Mouse (Mus musculus): ENCODE measurements around the gene Cox5a. TPM values are rescaled to one million over a fixed set of nuclear protein-coding genes. Genes with fewer than 3 reads are reported as not detected.

The Cox5a gene
- polyA plus RNA-seq, 3 experiments from 2014 or later, result 223 to 469 (median 223) TPM

GRCm38 (mm10) chr9:57526435-57526834 lies 5.4 kb downstream of the Cox5a start:
- ATAC-seq, result no peak

GRCm38 (mm10) chr9:57531946-57532345 lies 10.9 kb downstream of the Cox5a start:
- no peak for ATAC-seq

DNA sequence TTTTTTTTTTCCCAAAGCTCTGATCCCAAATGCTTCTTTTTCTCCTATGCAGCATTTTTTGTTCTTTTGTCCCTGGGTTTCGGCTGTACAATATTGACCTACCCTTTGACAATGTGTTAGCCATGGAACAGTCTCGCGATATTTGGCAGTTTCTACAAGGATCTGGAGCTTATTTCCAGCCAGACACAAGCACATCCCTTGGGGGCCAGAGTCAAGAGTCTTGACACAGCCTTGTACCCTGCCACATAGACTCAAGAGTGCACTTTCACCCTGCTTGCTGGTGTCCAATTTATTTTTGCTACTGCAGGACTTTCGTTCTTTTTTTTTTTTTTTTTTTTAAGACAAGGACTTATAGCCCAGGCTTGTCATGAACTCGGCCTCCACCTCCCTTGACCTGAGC lies 15.3 kb downstream of the Cox5a start:
- no peak for ATAC-seq

GRCm38 (mm10) chr9:57537044-57537727 lies 16.1 kb downstream of the Cox5a start, which contains the start of gene Fam219b:
Fam219b (plus strand) TSS chr9:57537528.
- ATAC-seq, result peak; percentile 92

- no peak for ATAC-seq
Measured at GRCm38 (mm10) chr9:57537728-57538181, 16.7 kb downstream of the Cox5a start.

DNA sequence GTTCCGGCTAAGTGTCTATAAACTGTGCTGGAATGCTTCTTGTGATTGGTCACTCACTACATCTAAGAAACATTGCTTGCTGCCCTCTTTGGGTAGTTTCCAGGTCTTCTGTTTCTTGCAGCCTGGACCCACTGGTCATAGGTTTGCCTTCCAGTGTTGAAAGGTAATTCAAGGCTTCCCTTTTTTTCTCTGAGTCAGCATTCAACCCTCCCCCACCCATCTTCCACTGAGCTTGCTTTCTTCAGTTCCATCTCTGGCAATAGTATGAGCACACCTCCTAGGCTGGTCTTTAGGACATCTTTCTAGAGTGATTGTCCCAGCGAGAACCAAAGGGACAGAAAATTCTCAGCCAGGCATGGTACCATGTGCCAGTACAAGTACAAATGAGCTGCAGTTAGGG lies 18.5 kb downstream of the Cox5a start:
- ATAC-seq, result no peak

DNA sequence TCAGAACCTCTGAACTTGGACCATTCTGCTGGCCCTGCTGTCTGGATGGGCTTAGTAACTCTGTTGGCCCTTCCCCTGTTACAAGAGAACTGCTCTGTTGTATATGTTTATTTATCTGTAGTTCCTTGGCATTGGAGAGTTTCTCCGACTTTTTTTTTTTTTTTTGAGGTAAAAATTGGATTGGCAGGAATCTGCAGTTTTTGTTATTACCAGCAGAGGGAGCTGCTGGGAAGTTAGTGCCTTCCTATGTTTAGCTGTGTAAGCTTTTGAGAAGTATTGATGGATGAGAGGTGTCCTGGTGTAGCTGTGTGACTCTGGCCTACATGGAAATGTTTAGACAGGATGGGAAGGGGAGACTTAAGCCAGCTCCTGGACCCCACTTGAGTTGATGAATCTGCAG lies 20.2 kb downstream of the Cox5a start:
- ATAC-seq, result no peak

GRCm38 (mm10) chr9:57543951-57544350 lies 22.9 kb downstream of the Cox5a start:
- ATAC-seq, result no peak

GRCm38 (mm10) chr9:57547287-57547686 lies 26.2 kb downstream of the Cox5a start:
- ATAC-seq, result no peak

- ATAC-seq, result no peak
Measured at GRCm38 (mm10) chr9:57547869-57548268, 26.8 kb downstream of the Cox5a start.

DNA sequence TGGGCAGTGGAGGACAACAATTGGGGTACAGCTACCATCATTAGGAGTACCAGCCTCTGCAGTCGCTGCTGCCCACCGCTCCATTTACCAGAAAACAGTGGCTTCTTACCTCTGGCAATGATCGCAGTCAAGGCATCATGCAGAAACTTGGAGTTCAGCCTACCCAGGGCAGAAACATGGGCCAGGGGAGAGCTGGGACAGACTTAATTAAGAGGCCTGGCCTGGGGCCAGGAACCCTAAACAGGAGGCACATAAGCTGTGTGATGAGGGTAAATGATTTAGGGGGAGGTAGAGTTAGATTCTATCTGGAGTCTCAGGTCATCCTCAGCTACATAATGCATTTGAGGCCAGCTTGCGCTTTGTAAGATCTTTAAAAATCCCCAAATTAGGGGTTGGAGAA lies 28.1 kb downstream of the Cox5a start:
- no peak for ATAC-seq

DNA sequence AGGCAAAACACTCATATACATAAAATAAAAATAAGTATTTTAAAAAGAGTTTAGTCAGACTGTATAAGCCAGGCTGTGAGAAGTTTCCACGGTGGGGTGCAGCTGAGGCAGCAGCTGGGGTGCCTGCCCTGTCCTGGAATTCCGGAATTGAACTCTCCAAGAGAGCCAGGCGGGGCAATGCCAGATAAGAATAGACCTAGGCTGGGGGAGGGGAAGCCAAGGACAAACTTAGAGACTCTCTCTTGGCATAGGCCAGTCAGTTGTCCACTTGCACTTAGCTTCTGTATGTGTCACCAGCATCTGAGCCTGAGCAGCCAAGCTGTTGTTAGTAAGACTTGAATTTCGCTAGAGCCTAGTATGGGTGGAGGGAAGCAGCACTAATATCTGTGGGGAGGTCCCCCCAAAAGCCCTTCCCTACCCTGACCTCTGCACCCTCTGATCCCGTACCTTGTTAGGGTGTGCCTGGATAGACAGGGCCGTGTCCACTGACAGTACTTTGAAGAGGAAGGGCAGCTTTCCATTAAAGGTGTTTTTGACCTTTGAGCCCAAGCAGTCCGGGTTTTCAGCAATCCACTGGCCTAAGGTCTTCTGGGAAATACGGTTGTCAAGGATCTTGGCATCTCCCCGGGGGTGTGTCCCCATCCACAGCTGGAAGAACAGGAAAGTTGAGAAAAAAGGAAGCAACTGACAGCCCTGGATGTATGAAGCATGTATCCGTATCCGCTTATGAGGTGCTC lies 29.2 kb downstream of the Cox5a start:
- ATAC-seq, result no peak

- no peak for ATAC-seq
Measured at GRCm38 (mm10) chr9:57552139-57552887, 31.2 kb downstream of the Cox5a start, which contains the start of gene Mpi. Mpi (minus strand) TSS chr9:57552763.

DNA sequence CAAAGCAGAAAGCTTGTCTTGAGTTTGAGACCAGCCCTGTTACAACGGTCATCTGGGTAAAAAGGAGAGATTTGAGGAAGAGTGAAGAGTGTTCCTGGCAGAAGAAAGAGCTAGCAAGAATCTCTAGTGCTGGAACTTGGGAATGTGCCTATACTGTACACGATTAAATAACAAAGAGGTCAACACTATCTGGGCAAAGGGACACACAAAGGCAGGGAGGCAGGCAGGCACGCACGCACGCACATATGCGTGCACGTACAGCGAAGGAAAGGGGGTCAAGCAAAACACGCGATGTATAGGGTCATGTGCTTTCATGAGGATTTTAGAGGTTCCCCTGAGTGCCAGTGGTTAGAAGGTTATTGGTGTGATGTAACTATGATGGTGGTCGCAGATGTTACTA lies 32.0 kb downstream of the Cox5a start:
- no peak for ATAC-seq

DNA sequence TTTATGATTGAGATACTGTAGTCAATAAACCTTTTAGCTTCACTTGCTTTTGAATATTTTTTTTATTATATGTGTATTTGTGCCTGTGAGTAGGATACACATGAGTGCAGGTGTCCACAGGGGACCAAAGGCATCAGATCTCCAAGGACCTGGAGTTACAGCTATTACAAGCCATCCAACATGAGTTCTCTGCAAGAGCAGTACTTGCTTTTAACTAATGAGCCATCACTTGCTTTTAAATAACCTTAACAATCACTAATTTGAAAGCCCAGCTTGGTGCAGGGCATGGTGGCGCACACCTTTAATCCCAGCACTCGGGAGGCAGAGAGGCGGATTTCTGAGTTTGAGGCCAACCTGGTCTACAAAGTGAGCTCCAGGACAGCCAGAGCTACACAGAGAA lies 33.7 kb downstream of the Cox5a start:
- ATAC-seq, result no peak

DNA sequence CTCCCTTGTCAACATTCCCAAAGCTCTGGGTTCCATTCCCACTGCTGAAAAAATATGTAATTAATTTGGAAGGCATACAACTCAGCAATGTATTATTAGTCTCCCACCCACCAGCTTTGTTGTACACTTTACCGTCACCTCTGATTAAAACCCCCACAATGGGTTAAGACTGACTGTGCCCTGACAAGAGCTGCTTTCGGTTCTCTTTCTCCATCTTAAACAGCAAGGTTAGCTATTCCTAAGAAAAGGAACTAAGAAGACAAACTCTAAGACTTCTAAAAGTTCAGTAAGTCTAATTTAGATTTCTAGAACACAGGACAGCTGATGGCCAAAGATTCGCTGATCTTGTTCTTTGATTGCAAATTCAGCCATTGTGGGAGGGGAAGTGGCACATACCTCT lies 36.1 kb downstream of the Cox5a start:
- no peak for ATAC-seq

- ATAC-seq, result no peak
Measured at GRCm38 (mm10) chr9:57558625-57559024, 37.6 kb downstream of the Cox5a start.

GRCm38 (mm10) chr9:57559568-57559967 lies 38.5 kb downstream of the Cox5a start:
- ATAC-seq, result no peak

DNA sequence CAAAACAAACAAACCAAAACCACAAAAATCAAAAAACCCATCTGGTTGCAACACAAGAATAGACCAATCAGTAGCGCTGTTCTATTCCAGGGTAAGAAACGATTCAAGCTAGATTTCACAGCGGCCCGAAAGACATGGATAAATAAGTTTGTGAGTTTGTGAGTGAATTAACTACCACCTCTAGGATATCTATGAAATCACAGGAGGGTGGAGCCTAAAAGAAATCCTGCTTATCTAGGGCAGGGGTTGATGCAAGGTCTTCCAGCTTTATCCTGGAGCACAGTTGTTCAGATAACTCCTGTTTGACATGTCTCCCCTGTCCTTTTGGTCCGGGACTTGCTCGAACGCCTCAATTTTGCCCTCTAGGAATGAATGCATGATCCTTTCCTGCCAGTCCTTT lies 39.2 kb downstream of the Cox5a start:
- ATAC-seq, result no peak

- peak; percentile 95 for ATAC-seq
Measured at GRCm38 (mm10) chr9:57560861-57561710, 40.0 kb downstream of the Cox5a start, which contains the start of gene Scamp2. Scamp2 (plus strand) TSS chr9:57560943.

GRCm38 (mm10) chr9:57561711-57562099 lies 40.6 kb downstream of the Cox5a start:
- ATAC-seq, result no peak

- ATAC-seq, result no peak
Measured at GRCm38 (mm10) chr9:57562896-57563372, 41.9 kb downstream of the Cox5a start.

Measured in inflammation-experienced regulatory T-cells, adult 6 months (primary cell).